Mouse (Mus musculus): ENCODE measurements around the gene Sh3rf3.

- TF ChIP-seq POLR2A (IDR thresholded peaks at IDR 0.05; ENCODE audit: low read depth, low read length) (no peak), CTCF (IDR thresholded peaks at IDR 0.05; ENCODE audit: extremely low read depth, insufficient read length, insufficient replicate concordance, low read depth, low read length) (no peak)
Measured at GRCm38 (mm10) chr10:58833146-58833545, 20.0 kb downstream of the Sh3rf3 start.

Data from small intestine, adult 2 months (tissue).